Mouse (Mus musculus) MEL (cell line): ENCODE measurements around the gene Nlgn1. TPM values are rescaled to one million over a fixed set of nuclear protein-coding genes. Genes with fewer than 3 reads are reported as not detected.

Experiments used
- DNase-seq: peaks from one replicate; pipeline ENCODE4 v3.0.0; 2011; ENCODE audit warnings: low read depth, low spot score
- H3K27ac ChIP-seq: 2 replicates; pipeline ENCODE4 v1.5.1; 2012; ENCODE audit warnings: low read depth, mild to moderate bottlenecking, control low read depth, low read length, moderate library complexity; ENCODE audit not compliant: control insufficient read depth
- H3K27me3 ChIP-seq, 2 experiments: fragments of 150-350 bp in 1 of 2; sonication (generic) in 1 of 2; 2 replicates each; pipeline ENCODE4 v1.6.1; 2012; ENCODE audit warnings: low read length in 2 of 2, mild to moderate bottlenecking in 2 of 2, improper control_type of control experiment in 1 of 2, moderate library complexity in 1 of 2; ENCODE audit not compliant: insufficient read depth in 2 of 2, control insufficient read depth in 1 of 2
- H3K36me3 ChIP-seq, 2 experiments: 2 replicates each; pipeline ENCODE4 v1.6.1; 2012 to 2014; ENCODE audit warnings: low read length in 2 of 2, improper control_type of control experiment in 1 of 2, inconsistent platforms in 1 of 2, mild to moderate bottlenecking in 1 of 2; ENCODE audit not compliant: insufficient read depth in 2 of 2, control insufficient read depth in 1 of 2
- H3K4me1 ChIP-seq, 2 experiments: fragments of 150-350 bp in 1 of 2; sonication (generic) in 1 of 2; 2 replicates each; pipeline ENCODE4 v1.6.1; 2012; ENCODE audit warnings: low read length in 2 of 2, improper control_type of control experiment in 1 of 2, mild to moderate bottlenecking in 1 of 2; ENCODE audit not compliant: insufficient read depth in 2 of 2, control insufficient read depth in 1 of 2
- H3K4me3 ChIP-seq, 2 experiments: fragments of 150-350 bp in 1 of 2; sonication (generic) in 1 of 2; 2 replicates each; pipeline ENCODE4 v1.5.1; 2012; ENCODE audit warnings: low read depth in 2 of 2, low read length in 2 of 2, mild to moderate bottlenecking in 2 of 2, moderate library complexity in 2 of 2, control low read depth in 1 of 2, improper control_type of control experiment in 1 of 2; ENCODE audit not compliant: control insufficient read depth in 1 of 2, insufficient read depth in 1 of 2
- H3K79me2 ChIP-seq: 2 replicates; pipeline ENCODE4 v1.6.1; 2012; ENCODE audit warnings: mild to moderate bottlenecking, low read length, moderate library complexity; ENCODE audit not compliant: control insufficient read depth, poor library complexity, insufficient read depth
- H3K9ac ChIP-seq: 2 replicates; pipeline ENCODE4 v1.6.1; 2012; ENCODE audit warnings: low read depth, mild to moderate bottlenecking, control low read depth, low read length, moderate library complexity; ENCODE audit not compliant: control insufficient read depth, poor library complexity, severe bottlenecking
- H3K9me3 ChIP-seq: fragments of 150-350 bp; sonication (generic); replicated peaks from 2 replicates; pipeline ENCODE4 v1.6.1; 2012; ENCODE audit warnings: mild to moderate bottlenecking, low read length, improper control_type of control experiment, moderate library complexity; ENCODE audit not compliant: insufficient read depth
- BHLHE40 ChIP-seq: IDR thresholded peaks from 2 replicates; pipeline ENCODE4 v1.6.1; 2012; ENCODE audit warnings: low read depth, mild to moderate bottlenecking, inconsistent platforms, low read length, improper control_type of control experiment, borderline replicate concordance
- CHD1 ChIP-seq: IDR thresholded peaks from 2 replicates; pipeline ENCODE4 v1.6.1; 2012; ENCODE audit warnings: low read depth, mild to moderate bottlenecking, inconsistent platforms, low read length, improper control_type of control experiment
- CHD2 ChIP-seq: IDR thresholded peaks from 2 replicates; pipeline ENCODE4 v1.6.1; 2011; ENCODE audit warnings: low read length, improper control_type of control experiment
- CTCF ChIP-seq, 3 experiments: IDR thresholded peaks in 2 of 3; conservative IDR thresholded peaks in 1 of 3; 2 replicates each; pipeline ENCODE4 v1.5.1; 2011 to 2012; ENCODE audit warnings: low read length in 3 of 3, low read depth in 2 of 3, mild to moderate bottlenecking in 2 of 3, improper control_type of control experiment in 1 of 3, inconsistent platforms in 1 of 3, mixed read lengths in 1 of 3, moderate library complexity in 1 of 3; ENCODE audit not compliant: control insufficient read depth in 1 of 3, insufficient read depth in 1 of 3, poor library complexity in 1 of 3, severe bottlenecking in 1 of 3
- ELF1 ChIP-seq: IDR thresholded peaks from 2 replicates; pipeline ENCODE4 v1.6.1; 2014; ENCODE audit warnings: low read depth, mild to moderate bottlenecking, inconsistent platforms, low read length, improper control_type of control experiment, moderate library complexity
- EP300 ChIP-seq, 2 experiments: IDR thresholded peaks; 2 replicates each; pipeline ENCODE4 v1.6.1; 2011; ENCODE audit warnings: improper control_type of control experiment in 2 of 2, low read length in 2 of 2, low read depth in 1 of 2, mild to moderate bottlenecking in 1 of 2
- GABPA ChIP-seq: IDR thresholded peaks from 2 replicates; pipeline ENCODE4 v1.6.1; 2012; ENCODE audit warnings: low read depth, mild to moderate bottlenecking, inconsistent platforms, low read length, improper control_type of control experiment, moderate library complexity
- GATA1 ChIP-seq: IDR thresholded peaks from 2 replicates; pipeline ENCODE4 v1.6.1; 2011; ENCODE audit warnings: low read depth, low read length, improper control_type of control experiment
- HCFC1 ChIP-seq: IDR thresholded peaks from 2 replicates; pipeline ENCODE4 v1.6.1; 2012; ENCODE audit warnings: low read depth, mild to moderate bottlenecking, inconsistent platforms, low read length, improper control_type of control experiment, moderate library complexity
- JUND ChIP-seq: IDR thresholded peaks from 2 replicates; pipeline ENCODE4 v1.6.1; 2011; ENCODE audit warnings: low read depth, mild to moderate bottlenecking, improper control_type of control experiment, low read length
- KAT2A ChIP-seq: conservative IDR thresholded peaks from 2 replicates; pipeline ENCODE4 v1.6.1; 2012; ENCODE audit warnings: low read depth, low read length, improper control_type of control experiment, inconsistent platforms
- MAFK ChIP-seq: IDR thresholded peaks from 2 replicates; pipeline ENCODE4 v1.6.1; 2011; ENCODE audit warnings: low read depth, mild to moderate bottlenecking, low read length, improper control_type of control experiment, borderline replicate concordance
- MAZ ChIP-seq: IDR thresholded peaks from 2 replicates; pipeline ENCODE4 v1.6.1; 2012; ENCODE audit warnings: low read depth, mild to moderate bottlenecking, inconsistent platforms, low read length, improper control_type of control experiment
- MEF2A ChIP-seq: IDR thresholded peaks from 2 replicates; pipeline ENCODE4 v1.6.1; 2014; ENCODE audit warnings: low read depth, mild to moderate bottlenecking, inconsistent platforms, low read length, improper control_type of control experiment; ENCODE audit not compliant: poor library complexity, insufficient replicate concordance, severe bottlenecking; ENCODE audit errors: extremely low read depth
- MXI1 ChIP-seq: IDR thresholded peaks from 2 replicates; pipeline ENCODE4 v1.6.1; 2011; ENCODE audit warnings: mild to moderate bottlenecking, low read depth, low read length, improper control_type of control experiment
- MYB ChIP-seq: IDR thresholded peaks from 2 replicates; pipeline ENCODE4 v1.6.1; 2011; ENCODE audit warnings: mild to moderate bottlenecking, low read depth, low read length, improper control_type of control experiment
- MYC ChIP-seq: IDR thresholded peaks from 2 replicates; pipeline ENCODE4 v1.6.1; 2011; ENCODE audit warnings: low read depth, mild to moderate bottlenecking, low read length, improper control_type of control experiment, moderate library complexity
- NELFE ChIP-seq: IDR thresholded peaks from 2 replicates; pipeline ENCODE4 v1.6.1; 2011; ENCODE audit warnings: low read depth, low read length, improper control_type of control experiment
- POLR2A ChIP-seq, 2 experiments: IDR thresholded peaks; 2 replicates each; pipeline ENCODE4 v1.6.1; 2011 to 2012; ENCODE audit warnings: low read length in 2 of 2, mild to moderate bottlenecking in 2 of 2, control low read depth in 1 of 2, improper control_type of control experiment in 1 of 2, low read depth in 1 of 2, moderate library complexity in 1 of 2; ENCODE audit not compliant: control insufficient read depth in 1 of 2, insufficient read depth in 1 of 2, poor library complexity in 1 of 2
- POLR2AphosphoS2 ChIP-seq: IDR thresholded peaks from 2 replicates; pipeline ENCODE4 v1.6.1; 2011; ENCODE audit warnings: low read length, improper control_type of control experiment
- POLR2AphosphoS5 ChIP-seq: IDR thresholded peaks from 2 replicates; pipeline ENCODE4 v1.6.1; 2012; ENCODE audit warnings: low read depth, borderline replicate concordance, mild to moderate bottlenecking, inconsistent platforms, low read length, moderate library complexity, mixed read lengths
- RAD21 ChIP-seq: IDR thresholded peaks from 2 replicates; pipeline ENCODE4 v1.6.1; 2011; ENCODE audit warnings: mild to moderate bottlenecking, low read depth, low read length, improper control_type of control experiment
- RCOR1 ChIP-seq: IDR thresholded peaks from 2 replicates; pipeline ENCODE4 v1.6.1; 2012; ENCODE audit warnings: low read depth, mild to moderate bottlenecking, inconsistent platforms, low read length, improper control_type of control experiment
- SIN3A ChIP-seq: IDR thresholded peaks from 2 replicates; pipeline ENCODE4 v1.6.1; 2012; ENCODE audit warnings: low read length, improper control_type of control experiment, inconsistent platforms
- TAL1 ChIP-seq: IDR thresholded peaks from 2 replicates; pipeline ENCODE4 v1.6.1; 2012; ENCODE audit warnings: mild to moderate bottlenecking, inconsistent platforms, low read length, moderate library complexity, mixed read lengths
- TCF12 ChIP-seq: IDR thresholded peaks from 2 replicates; pipeline ENCODE4 v1.6.1; 2014; ENCODE audit warnings: low read depth, mild to moderate bottlenecking, inconsistent platforms, low read length, improper control_type of control experiment, moderate library complexity
- UBTF ChIP-seq: IDR thresholded peaks from 2 replicates; pipeline ENCODE4 v1.6.1; 2012; ENCODE audit warnings: low read depth, mild to moderate bottlenecking, inconsistent platforms, low read length, improper control_type of control experiment, moderate library complexity, borderline replicate concordance; ENCODE audit not compliant: insufficient read depth
- USF1 ChIP-seq: IDR thresholded peaks from 2 replicates; pipeline ENCODE4 v1.6.1; 2014; ENCODE audit warnings: low read depth, mild to moderate bottlenecking, inconsistent platforms, low read length, improper control_type of control experiment, moderate library complexity
- ZKSCAN1 ChIP-seq: IDR thresholded peaks from 2 replicates; pipeline ENCODE4 v1.6.1; 2012; ENCODE audit warnings: low read depth, mild to moderate bottlenecking, inconsistent platforms, low read length, improper control_type of control experiment, moderate library complexity
- ZNF384 ChIP-seq: IDR thresholded peaks from 2 replicates; pipeline ENCODE4 v1.6.1; 2012; ENCODE audit warnings: low read depth, mild to moderate bottlenecking, inconsistent platforms, low read length, improper control_type of control experiment
- polyA plus RNA-seq, 2 experiments: library from polyadenylated mRNA; stranded (reverse) in 1 of 2; unstranded in 1 of 2; fragments of >175 nt in 1 of 2; fragments of >200 nt in 1 of 2; gene quantifications; 2 replicates each; pipeline versions ENCODE4 v1.2.1 to v1.2.4; 2012; ENCODE audit warnings: low replicate concordance in 2 of 2, low read depth in 1 of 2; ENCODE audit not compliant: insufficient read length in 2 of 2, insufficient read depth in 1 of 2, missing spikeins in 1 of 2
- total RNA-seq: library from RNA; depleted of rRNA; stranded (reverse); fragments of 300-350 nt; gene quantifications from 2 replicates; pipeline ENCODE4 v1.2.3, GENCODE M21; 2012

The Nlgn1 gene
- total and polyA plus RNA-seq, 3 experiments, result not detected

DNA sequence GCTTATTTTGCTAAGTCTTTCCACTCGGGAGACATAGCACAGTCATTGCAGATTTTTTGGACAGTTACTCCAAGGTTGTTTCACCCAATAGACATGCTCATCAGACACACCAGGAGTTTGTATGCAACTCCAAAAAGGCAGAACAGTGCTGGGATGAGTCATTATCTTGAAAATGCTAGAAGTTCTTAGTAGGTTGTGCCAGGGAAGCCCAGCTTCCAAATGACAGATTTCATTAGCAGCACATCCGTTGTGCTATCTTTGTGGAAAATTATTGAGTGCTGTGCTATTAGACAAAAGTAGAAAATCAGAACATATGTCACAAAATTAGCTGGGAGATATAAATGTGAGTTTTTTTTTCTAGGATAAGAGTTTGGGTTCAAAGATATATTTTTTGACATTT, 137.3 kb downstream of the Nlgn1 start:
- Histone ChIP-seq H3K27me3 (no peaks in the 10 kb centered on the region), H3K27ac (no peak overlapping the region), H3K79me2 (no peaks in the 10 kb centered on the region), H3K9me3 (no peaks in the 10 kb centered on the region), H3K9ac (no peak overlapping the region), H3K4me3 (no peak overlapping the region), H3K4me1 (peaks cover 0 to 15% of the 10 kb centered on the region in 2 experiments; a peak in 2 of 4 replicates), H3K36me3 (peaks cover 0 to 5% of the 10 kb centered on the region in 2 experiments; a peak in 2 of 4 replicates)
- no peak for DNase-seq
- TF ChIP-seq RAD21, result no peak
- TF ChIP-seq CTCF (IDR thresholded peaks at IDR 0.05 in 2 of 3, conservative IDR thresholded peaks at IDR 0.05 in 1 of 3; ENCODE audit: control insufficient read depth in 1 of 3, insufficient read depth in 1 of 3, low read depth in 2 of 3, low read length in 3 of 3, poor library complexity in 1 of 3, severe bottlenecking in 1 of 3), result no peak
- TF ChIP-seq KAT2A, result no peak
- no peak for TF ChIP-seq USF1
- no peak for TF ChIP-seq CHD2
- TF ChIP-seq NELFE, result no peak
- TF ChIP-seq TCF12, result no peak
- TF ChIP-seq ELF1, result no peak
- TF ChIP-seq MAZ, result no peak
- no peak for TF ChIP-seq GATA1
- no peak for TF ChIP-seq MXI1
- TF ChIP-seq RCOR1, result no peak
- no peak for TF ChIP-seq ZNF384
- no peak for TF ChIP-seq MAFK
- no peak for TF ChIP-seq CHD1
- TF ChIP-seq MEF2A, result no peak

DNA sequence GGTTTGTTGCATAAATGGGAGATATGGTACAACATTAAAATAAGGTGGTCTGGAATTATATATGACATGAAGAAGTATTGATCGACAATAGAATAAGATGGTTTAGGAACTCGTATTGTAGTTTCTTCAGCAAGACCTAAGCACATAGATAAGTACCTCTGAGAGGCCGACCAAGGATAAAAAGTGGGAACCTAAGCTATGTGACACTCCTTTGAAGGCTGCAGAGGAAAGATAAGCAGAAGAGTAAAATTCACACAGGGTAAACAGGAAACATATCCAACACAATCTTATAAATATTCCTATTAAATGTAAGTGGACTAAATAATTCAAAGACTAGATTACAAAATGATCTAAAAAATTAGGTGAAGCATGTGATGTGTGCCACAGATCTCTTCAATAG, 151.2 kb downstream of the Nlgn1 start:
- no peaks in the 10 kb centered on the region for H3K27me3 ChIP-seq
- H3K27ac ChIP-seq, result no peak overlapping the region
- no peak overlapping the region for H3K4me3 ChIP-seq
- DNase-seq, result peak; percentile 55
- peaks cover 2 to 5% of the 10 kb centered on the region in 2 experiments; a peak in 2 of 4 replicates for H3K4me1 ChIP-seq
- H3K9me3 ChIP-seq, result no peaks in the 10 kb centered on the region
- no peak overlapping the region for H3K9ac ChIP-seq
- no peaks in the 10 kb centered on the region for H3K79me2 ChIP-seq
- TF ChIP-seq RCOR1 (0 out of 2 replicates have a peak, but pooled peaks have one; percentile 10), MYC (no peak), POLR2AphosphoS2 (no peak), ZKSCAN1 (no peak), BHLHE40 (no peak), HCFC1 (no peak), GATA1 (peak; percentile 77), POLR2A (IDR thresholded peaks at IDR 0.05; ENCODE audit: control insufficient read depth in 1 of 2, insufficient read depth in 1 of 2, low read depth in 1 of 2, low read length in 2 of 2, poor library complexity in 1 of 2) (no peak), TAL1 (0 out of 2 replicates have a peak, but pooled peaks have one; percentile 29), UBTF (no peak), USF1 (no peak), EP300 (IDR thresholded peaks at IDR 0.05; ENCODE audit: low read depth in 1 of 2, low read length in 2 of 2) (peak; percentile 56 to 60; a peak in 2 of 4 replicates), MEF2A (no peak), RAD21 (no peak), ZNF384 (no peak), TCF12 (peak; percentile 80), POLR2AphosphoS5 (no peak), JUND (no peak), SIN3A (no peak), GABPA (no peak), MAZ (no peak), MYB (no peak)
- peaks cover 0 to 6% of the 10 kb centered on the region in 2 experiments; a peak in 2 of 4 replicates for H3K36me3 ChIP-seq
